Mouse (Mus musculus): ENCODE data around the gene Trim14. TPM values are rescaled to one million over a fixed set of nuclear protein-coding genes. Genes with fewer than 3 reads are reported as not detected.

Gene Trim14
- polyA plus RNA-seq, 1 experiment from 2014 or later: 14.8 TPM

- no peaks in the 10 kb centered on the region for H3K9me3 ChIP-seq (ENCODE audit: control insufficient read depth, low read length)
- no peak overlapping the region for H3K9ac ChIP-seq (ENCODE audit: low read depth, low read length)
- 93% methylated on average over 5 of the region's 5 CpGs for WGBS
- no peaks in the 10 kb centered on the region for H3K27me3 ChIP-seq (replicated peaks; ENCODE audit: control insufficient read depth, insufficient read depth, low read length)
- no peak for ATAC-seq
- H3K4me2 ChIP-seq (ENCODE audit: low read depth, low read length): no peak overlapping the region
- peaks cover 37% of the 10 kb centered on the region for H3K36me3 ChIP-seq (ENCODE audit: control insufficient read depth, insufficient read depth, low read length)
- no peaks in the 10 kb centered on the region for H3K4me1 ChIP-seq (ENCODE audit: control insufficient read depth, insufficient read depth, low read length)
- no peak overlapping the region for H3K27ac ChIP-seq (ENCODE audit: low read length)
- no peak overlapping the region for H3K4me3 ChIP-seq (ENCODE audit: low read length)
These were observed 60.8 kb downstream of the Trim14 start for GRCm38 (mm10) chr4:46475101-46475500.

GRCm38 (mm10) chr4:46465740-46466139 is 70.2 kb downstream of the Trim14 start:
- no peak for ATAC-seq
- no peaks in the 10 kb centered on the region for H3K27me3 ChIP-seq (replicated peaks; ENCODE audit: control insufficient read depth, insufficient read depth, low read length)
- no peaks in the 10 kb centered on the region for H3K4me1 ChIP-seq (ENCODE audit: control insufficient read depth, insufficient read depth, low read length)
- WGBS: 91% methylated on average over 3 of the region's 3 CpGs
- H3K36me3 ChIP-seq (ENCODE audit: control insufficient read depth, insufficient read depth, low read length): peaks cover 25% of the 10 kb centered on the region
- H3K4me3 ChIP-seq (ENCODE audit: low read length): no peak overlapping the region
- H3K9me3 ChIP-seq (ENCODE audit: control insufficient read depth, low read length): no peaks in the 10 kb centered on the region
- H3K9ac ChIP-seq (ENCODE audit: low read depth, low read length): no peak overlapping the region
- no peak overlapping the region for H3K4me2 ChIP-seq (ENCODE audit: low read depth, low read length)
- H3K27ac ChIP-seq (ENCODE audit: low read length): no peak overlapping the region

- 84% methylated on average over 7 of the region's 7 CpGs for WGBS
- Histone ChIP-seq H3K4me2 (ENCODE audit: low read depth, low read length) (no peak overlapping the region), H3K4me3 (ENCODE audit: low read length) (no peak overlapping the region), H3K9ac (ENCODE audit: low read depth, low read length) (no peak overlapping the region), H3K36me3 (ENCODE audit: control insufficient read depth, insufficient read depth, low read length) (peaks cover 22% of the 10 kb centered on the region), H3K27ac (ENCODE audit: low read length) (no peak overlapping the region), H3K4me1 (ENCODE audit: control insufficient read depth, insufficient read depth, low read length) (no peaks in the 10 kb centered on the region; the same call in 1 of the 2 replicates), H3K9me3 (ENCODE audit: control insufficient read depth, low read length) (no peaks in the 10 kb centered on the region), H3K27me3 (replicated peaks; ENCODE audit: control insufficient read depth, insufficient read depth, low read length) (no peaks in the 10 kb centered on the region)
- peak; percentile 62; the same call in 1 of the 2 replicates for ATAC-seq
These were observed 72.7 kb downstream of the Trim14 start for GRCm38 (mm10) chr4:46463130-46463830.

- ATAC-seq: no peak
- 88% methylated on average over 2 of the region's 2 CpGs for WGBS
These were observed 77.5 kb downstream of the Trim14 start for GRCm38 (mm10) chr4:46458411-46458810.

GRCm38 (mm10) chr4:46457186-46457585 is 78.8 kb downstream of the Trim14 start:
- H3K4me1 ChIP-seq (ENCODE audit: control insufficient read depth, insufficient read depth, low read length): peaks cover 38% of the 10 kb centered on the region
- 89% methylated on average over 3 of the region's 3 CpGs for WGBS
- H3K27ac ChIP-seq (ENCODE audit: low read length): no peak overlapping the region
- ATAC-seq: no peak
- no peak overlapping the region for H3K4me2 ChIP-seq (ENCODE audit: low read depth, low read length)
- H3K9me3 ChIP-seq (ENCODE audit: control insufficient read depth, low read length): no peaks in the 10 kb centered on the region
- H3K36me3 ChIP-seq (ENCODE audit: control insufficient read depth, insufficient read depth, low read length): peaks cover 6% of the 10 kb centered on the region
- H3K4me3 ChIP-seq (ENCODE audit: low read length): no peak overlapping the region
- no peak overlapping the region for H3K9ac ChIP-seq (ENCODE audit: low read depth, low read length)
- H3K27me3 ChIP-seq (replicated peaks; ENCODE audit: control insufficient read depth, insufficient read depth, low read length): no peaks in the 10 kb centered on the region

More at GRCm38 (mm10) chr4:46458411-46458810, 77.5 kb downstream of the Trim14 start:
- Histone ChIP-seq H3K4me2 (ENCODE audit: low read depth, low read length) (no peak overlapping the region), H3K27me3 (replicated peaks; ENCODE audit: control insufficient read depth, insufficient read depth, low read length) (no peaks in the 10 kb centered on the region), H3K9ac (ENCODE audit: low read depth, low read length) (no peak overlapping the region), H3K9me3 (ENCODE audit: control insufficient read depth, low read length) (no peaks in the 10 kb centered on the region), H3K4me1 (ENCODE audit: control insufficient read depth, insufficient read depth, low read length) (peaks cover 28% of the 10 kb centered on the region), H3K4me3 (ENCODE audit: low read length) (no peak overlapping the region), H3K36me3 (ENCODE audit: control insufficient read depth, insufficient read depth, low read length) (peaks cover 6% of the 10 kb centered on the region), H3K27ac (ENCODE audit: low read length) (no peak overlapping the region)

GRCm38 (mm10) chr4:46456762-46457161 is 79.2 kb downstream of the Trim14 start:
- WGBS: 80% methylated on average over 4 of the region's 4 CpGs
- no peak for ATAC-seq
- Histone ChIP-seq H3K27ac (ENCODE audit: low read length) (no peak overlapping the region), H3K9ac (ENCODE audit: low read depth, low read length) (no peak overlapping the region), H3K4me1 (ENCODE audit: control insufficient read depth, insufficient read depth, low read length) (peaks cover 38% of the 10 kb centered on the region), H3K4me3 (ENCODE audit: low read length) (no peak overlapping the region), H3K36me3 (ENCODE audit: control insufficient read depth, insufficient read depth, low read length) (peaks cover 6% of the 10 kb centered on the region), H3K4me2 (ENCODE audit: low read depth, low read length) (no peak overlapping the region), H3K27me3 (replicated peaks; ENCODE audit: control insufficient read depth, insufficient read depth, low read length) (no peaks in the 10 kb centered on the region), H3K9me3 (ENCODE audit: control insufficient read depth, low read length) (no peaks in the 10 kb centered on the region)

- H3K9ac ChIP-seq (ENCODE audit: low read depth, low read length): no peak overlapping the region
- H3K27ac ChIP-seq (ENCODE audit: low read length): no peak overlapping the region
- WGBS: 68% methylated on average over 5 of the region's 5 CpGs
- no peak for ATAC-seq
- H3K27me3 ChIP-seq (replicated peaks; ENCODE audit: control insufficient read depth, insufficient read depth, low read length): no peaks in the 10 kb centered on the region
- H3K4me3 ChIP-seq (ENCODE audit: low read length): no peak overlapping the region
- H3K4me1 ChIP-seq (ENCODE audit: control insufficient read depth, insufficient read depth, low read length): peaks cover 38% of the 10 kb centered on the region
- H3K9me3 ChIP-seq (ENCODE audit: control insufficient read depth, low read length): no peaks in the 10 kb centered on the region
- no peaks in the 10 kb centered on the region for H3K36me3 ChIP-seq (ENCODE audit: control insufficient read depth, insufficient read depth, low read length)
- peak overlapping the region; percentile 76; the same call in 1 of the 2 replicates for H3K4me2 ChIP-seq (ENCODE audit: low read depth, low read length)
These were observed 81.7 kb downstream of the Trim14 start for GRCm38 (mm10) chr4:46454097-46454864.

- WGBS: 35% methylated on average over 13 of the region's 13 CpGs
- ATAC-seq: no peak
- peak overlapping the region; percentile 76 for H3K4me2 ChIP-seq (ENCODE audit: low read depth, low read length)
- no peaks in the 10 kb centered on the region for H3K36me3 ChIP-seq (ENCODE audit: control insufficient read depth, insufficient read depth, low read length)
- peak overlapping the region; percentile 99 for H3K9ac ChIP-seq (ENCODE audit: low read depth, low read length)
- H3K27me3 ChIP-seq (replicated peaks; ENCODE audit: control insufficient read depth, insufficient read depth, low read length): no peaks in the 10 kb centered on the region
- H3K27ac ChIP-seq (ENCODE audit: low read length): peak overlapping the region; percentile 99
- H3K9me3 ChIP-seq (ENCODE audit: control insufficient read depth, low read length): no peaks in the 10 kb centered on the region
- peak overlapping the region; percentile 93 for H3K4me3 ChIP-seq (ENCODE audit: low read length)
- H3K4me1 ChIP-seq (ENCODE audit: control insufficient read depth, insufficient read depth, low read length): peaks cover 36% of the 10 kb centered on the region
These were observed 82.9 kb downstream of the Trim14 start for GRCm38 (mm10) chr4:46452855-46453719.

GRCm38 (mm10) chr4:46452481-46452850 is 83.5 kb downstream of the Trim14 start:
- no peaks in the 10 kb centered on the region for H3K36me3 ChIP-seq (ENCODE audit: control insufficient read depth, insufficient read depth, low read length)
- H3K4me1 ChIP-seq (ENCODE audit: control insufficient read depth, insufficient read depth, low read length): peaks cover 34% of the 10 kb centered on the region
- WGBS: 0% methylated on average over 19 of the region's 19 CpGs
- H3K4me3 ChIP-seq (ENCODE audit: low read length): peak overlapping the region; percentile 93
- no peaks in the 10 kb centered on the region for H3K27me3 ChIP-seq (replicated peaks; ENCODE audit: control insufficient read depth, insufficient read depth, low read length)
- ATAC-seq: peak; percentile 39
- H3K9ac ChIP-seq (ENCODE audit: low read depth, low read length): peak overlapping the region; percentile 99
- no peaks in the 10 kb centered on the region for H3K9me3 ChIP-seq (ENCODE audit: control insufficient read depth, low read length)
- H3K27ac ChIP-seq (ENCODE audit: low read length): peak overlapping the region; percentile 99
- H3K4me2 ChIP-seq (ENCODE audit: low read depth, low read length): peak overlapping the region; percentile 76
